Mouse (Mus musculus): ENCODE results near the gene Mmp2.
"Not testable (repeated sequence)": the region's sequence is repeated elsewhere in the genome, so short reads cannot be mapped to it uniquely, and the experiment has no call there.

Gene Mmp2

GRCm38 (mm10) chr8:92838616-92839015 lies 11.5 kb downstream of the Mmp2 start:
- DNase-seq (ENCODE audit: low read depth, low spot score) = no peak

- no peak for DNase-seq (ENCODE audit: low read depth, low spot score)
Observed at GRCm38 (mm10) chr8:92839161-92839560, 12.1 kb downstream of the Mmp2 start.

GRCm38 (mm10) chr8:92839876-92840275 lies 12.8 kb downstream of the Mmp2 start:
- no peak for DNase-seq (ENCODE audit: low read depth, low spot score)

GRCm38 (mm10) chr8:92846684-92847083 lies 19.6 kb downstream of the Mmp2 start:
- no peak for DNase-seq (ENCODE audit: low read depth, low spot score)

GRCm38 (mm10) chr8:92847299-92847698 lies 20.2 kb downstream of the Mmp2 start:
- no peak for DNase-seq (ENCODE audit: low read depth, low spot score)

DNA sequence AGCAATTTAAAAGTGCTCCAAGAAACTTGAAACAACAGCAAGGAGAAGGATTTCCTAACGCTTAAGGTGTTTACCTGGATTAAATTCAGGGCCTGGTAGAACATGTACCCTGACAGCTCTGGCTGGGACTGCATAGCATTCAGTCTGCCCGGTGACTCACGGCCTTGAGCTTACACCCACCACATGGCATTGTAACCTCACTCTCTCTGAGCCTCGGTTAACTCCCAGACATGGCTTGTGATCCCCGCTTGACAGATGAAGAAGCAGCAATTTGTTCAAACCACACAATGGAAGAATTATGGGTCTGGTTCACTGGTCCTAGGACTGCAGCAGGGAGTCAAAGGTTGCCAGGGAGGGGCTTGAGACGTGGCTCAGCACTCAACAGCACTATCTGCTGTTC lies 22.2 kb downstream of the Mmp2 start:
- DNase-seq (ENCODE audit: low read depth, low spot score) = no peak

DNA sequence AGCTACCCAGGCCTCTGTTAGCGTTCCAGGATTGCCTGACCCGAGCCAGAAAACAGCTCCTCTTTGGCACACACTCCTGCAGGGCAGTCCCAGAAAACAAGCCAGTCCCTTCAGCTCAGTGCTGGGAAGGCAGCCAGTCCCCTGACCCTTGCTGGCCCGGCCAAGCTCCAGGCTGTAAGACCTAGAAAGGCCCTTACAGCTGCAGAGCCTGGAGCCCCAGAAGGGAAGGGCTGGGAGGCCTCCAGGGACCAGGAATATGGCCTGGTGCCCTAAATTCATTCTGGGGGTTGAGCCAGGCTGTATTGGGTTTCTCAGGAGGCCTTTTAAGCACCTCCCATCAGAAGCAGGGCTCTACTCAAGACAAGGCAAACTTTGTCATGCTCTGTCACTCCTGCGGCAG lies 23.1 kb downstream of the Mmp2 start:
- peak; percentile 70 for DNase-seq (ENCODE audit: low read depth, low spot score)

DNA sequence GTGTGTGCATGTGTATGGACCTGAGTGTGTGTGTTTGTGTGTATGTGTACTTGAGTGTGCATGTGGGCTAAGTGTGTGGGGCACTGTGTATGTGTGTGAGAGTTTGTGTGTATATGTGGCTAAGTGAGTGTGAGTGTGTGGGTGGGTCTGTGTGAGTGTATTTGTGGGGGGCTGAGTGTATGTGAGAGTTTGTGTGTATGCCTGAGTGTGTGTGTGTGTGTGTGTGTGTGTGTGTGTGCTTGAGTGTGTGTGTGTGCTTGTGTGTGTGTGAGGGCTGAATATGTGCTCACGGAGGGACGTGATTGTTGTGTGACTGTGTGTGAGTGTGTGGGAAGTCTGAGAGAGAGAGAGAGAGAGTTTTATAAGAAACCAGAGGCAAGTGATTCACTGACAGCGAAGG lies 24.3 kb downstream of the Mmp2 start:
- no peak for DNase-seq (ENCODE audit: low read depth, low spot score)

- no peak for DNase-seq (ENCODE audit: low read depth, low spot score)
Observed at GRCm38 (mm10) chr8:92853188-92853983, 26.3 kb downstream of the Mmp2 start.

GRCm38 (mm10) chr8:92854673-92855072 lies 27.6 kb downstream of the Mmp2 start:
- no peak for DNase-seq (ENCODE audit: low read depth, low spot score)

DNA sequence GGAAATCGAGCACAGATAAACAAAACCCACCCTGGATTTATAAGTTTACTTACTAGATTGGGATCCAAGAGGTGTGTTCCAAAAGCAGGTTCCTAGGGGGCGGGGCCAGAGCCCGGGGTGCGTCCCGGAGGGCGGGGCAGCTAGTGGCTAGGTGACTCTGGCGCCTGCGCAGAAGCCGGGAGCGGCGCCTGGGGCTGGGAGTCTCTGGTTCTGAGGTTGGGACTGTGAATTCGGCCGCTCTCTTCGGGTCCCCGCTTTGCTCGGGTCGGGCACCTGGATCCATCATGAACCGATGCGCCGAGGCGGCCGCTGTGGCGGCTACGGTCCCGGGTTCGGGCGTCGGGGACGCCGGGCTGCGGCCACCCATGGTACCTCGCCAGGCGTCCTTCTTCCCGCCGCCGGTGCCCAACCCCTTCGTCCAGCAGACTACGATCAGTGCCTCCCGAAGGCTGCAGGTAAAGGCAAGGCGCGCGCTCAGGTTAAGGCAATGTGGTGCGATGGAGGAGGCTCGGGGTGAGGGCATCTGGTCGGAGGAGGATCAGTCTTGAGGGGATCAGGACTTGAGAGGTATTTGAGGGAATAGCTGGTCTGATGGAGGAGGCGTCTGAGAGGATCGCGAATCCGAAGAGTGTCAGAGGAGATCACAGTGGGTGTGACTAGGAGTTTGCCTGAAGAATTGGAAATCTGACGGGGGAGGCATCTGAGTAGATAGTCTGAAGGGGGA lies 28.2 kb downstream of the Mmp2 start, which contains the start of gene Lpcat2:
TSS of gene Lpcat2 (plus strand) at position 169 of the 724 bp plus-strand sequence.
- no peak for DNase-seq (ENCODE audit: low read depth, low spot score)

- no peak for DNase-seq (ENCODE audit: low read depth, low spot score)
Observed at GRCm38 (mm10) chr8:92856273-92856986, 29.3 kb downstream of the Mmp2 start.

DNA sequence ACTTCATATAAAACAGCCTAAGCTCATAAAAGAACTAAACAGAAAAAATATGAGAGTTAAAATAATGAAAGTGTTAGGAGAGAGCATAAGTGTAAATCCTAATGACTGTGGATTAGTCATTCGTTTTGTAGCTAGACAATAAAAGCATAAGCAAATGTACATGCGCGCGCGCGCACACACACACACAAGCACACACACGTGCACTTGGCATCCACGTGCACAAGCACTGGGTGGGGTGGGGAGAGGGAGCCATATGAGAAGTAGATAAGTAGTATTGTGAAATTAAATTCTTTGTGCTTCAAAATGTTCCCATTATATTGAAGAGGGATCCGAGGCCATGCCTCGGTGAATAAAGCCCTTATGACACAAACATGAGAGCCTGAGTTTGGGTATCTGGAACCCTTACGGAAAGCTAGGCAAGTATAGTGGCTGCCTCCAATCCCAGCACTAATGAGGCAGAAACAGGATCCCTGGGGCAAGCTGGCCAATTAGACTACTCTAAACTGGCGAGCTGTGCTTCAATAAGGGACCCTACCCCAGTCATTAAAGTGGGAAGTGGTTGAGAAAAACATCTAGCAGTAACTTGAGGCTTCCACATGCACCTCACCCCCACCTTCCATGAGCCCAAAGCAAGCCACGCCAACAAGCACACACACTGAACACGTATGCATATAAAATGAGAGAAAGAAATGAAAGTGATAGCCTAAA lies 31.5 kb downstream of the Mmp2 start:
- DNase-seq (ENCODE audit: low read depth, low spot score) = no peak

GRCm38 (mm10) chr8:92861977-92862376 lies 34.9 kb downstream of the Mmp2 start:
- no peak for DNase-seq (ENCODE audit: low read depth, low spot score)

GRCm38 (mm10) chr8:92870281-92870680 lies 43.2 kb downstream of the Mmp2 start:
- DNase-seq (ENCODE audit: low read depth, low spot score) = no peak

- no peak for DNase-seq (ENCODE audit: low read depth, low spot score)
Observed at GRCm38 (mm10) chr8:92872063-92872759, 45.1 kb downstream of the Mmp2 start.

DNA sequence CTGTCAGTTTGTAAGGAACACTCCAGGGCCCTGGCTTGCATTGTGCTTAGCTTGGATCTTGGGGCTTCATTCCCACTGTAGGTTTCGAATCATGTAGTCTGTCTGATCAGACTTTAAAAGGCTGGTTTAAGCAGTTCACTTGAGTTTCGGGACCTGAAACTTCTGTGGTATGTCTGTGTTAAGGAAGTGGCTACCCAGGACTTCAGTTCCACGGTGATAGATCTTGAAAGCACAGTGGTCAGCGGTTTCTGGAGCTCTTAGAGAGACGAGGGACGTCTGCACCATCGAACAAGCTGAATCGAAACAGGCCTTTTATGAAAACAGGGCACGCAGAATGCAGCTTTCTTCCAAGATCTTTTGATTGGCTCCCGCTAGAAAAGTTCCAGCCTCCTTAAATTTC lies 48.7 kb downstream of the Mmp2 start:
- DNase-seq (ENCODE audit: low read depth, low spot score) = no peak

- no peak for DNase-seq (ENCODE audit: low read depth, low spot score)
Observed at GRCm38 (mm10) chr8:92881247-92881646, 54.2 kb downstream of the Mmp2 start.

GRCm38 (mm10) chr8:92883771-92884170 lies 56.7 kb downstream of the Mmp2 start:
- DNase-seq (ENCODE audit: low read depth, low spot score) = no peak

DNA sequence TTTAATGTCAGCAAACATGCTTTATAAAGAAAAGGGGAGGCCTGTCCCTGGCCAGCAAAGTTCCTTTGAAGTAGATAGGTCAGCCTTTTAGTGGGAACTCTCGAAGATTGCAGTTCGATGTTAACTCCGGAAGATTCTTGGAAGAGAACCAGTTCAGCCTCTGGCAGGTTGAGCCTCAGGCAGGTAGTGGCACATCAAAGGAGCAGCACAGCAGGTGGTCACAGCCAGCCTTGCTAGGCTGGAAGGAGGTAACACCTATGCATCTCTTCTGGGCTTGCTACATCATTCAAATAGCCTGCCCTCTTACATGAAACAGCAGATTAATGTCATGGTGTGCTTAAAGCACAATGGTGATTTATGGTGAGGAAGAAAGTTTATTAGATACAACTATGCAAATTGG lies 65.1 kb downstream of the Mmp2 start:
- DNase-seq (ENCODE audit: low read depth, low spot score) = not testable (repeated sequence)

DNA sequence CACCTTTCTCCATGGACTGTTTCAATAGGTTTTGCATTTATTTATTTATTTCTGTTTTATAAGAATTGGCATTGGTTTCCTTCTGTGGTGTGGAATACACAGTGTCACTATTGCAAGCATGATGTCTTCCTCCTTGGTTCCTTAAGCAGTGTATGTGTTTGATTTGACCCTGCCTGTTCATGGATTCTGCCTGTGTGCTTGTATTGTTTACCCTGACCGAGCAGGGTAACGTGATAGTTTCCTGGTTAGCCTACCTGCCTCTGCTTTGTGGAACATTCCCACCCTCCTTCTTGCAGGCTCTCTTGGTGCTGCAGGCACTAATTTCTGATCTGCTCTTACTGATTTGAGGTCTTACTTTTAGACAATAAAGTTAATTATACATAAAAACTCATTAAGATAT lies 66.8 kb downstream of the Mmp2 start:
- DNase-seq (ENCODE audit: low read depth, low spot score) = no peak
